Mouse (Mus musculus): Measurements from ENCODE around the gene Isg15. TPM values are rescaled to one million over a fixed set of nuclear protein-coding genes. Genes with fewer than 3 reads are reported as not detected.

Isg15 gene
- total RNA-seq, 2 experiments from 2014 or later, result 0.74 TPM; not detected in 1

DNA sequence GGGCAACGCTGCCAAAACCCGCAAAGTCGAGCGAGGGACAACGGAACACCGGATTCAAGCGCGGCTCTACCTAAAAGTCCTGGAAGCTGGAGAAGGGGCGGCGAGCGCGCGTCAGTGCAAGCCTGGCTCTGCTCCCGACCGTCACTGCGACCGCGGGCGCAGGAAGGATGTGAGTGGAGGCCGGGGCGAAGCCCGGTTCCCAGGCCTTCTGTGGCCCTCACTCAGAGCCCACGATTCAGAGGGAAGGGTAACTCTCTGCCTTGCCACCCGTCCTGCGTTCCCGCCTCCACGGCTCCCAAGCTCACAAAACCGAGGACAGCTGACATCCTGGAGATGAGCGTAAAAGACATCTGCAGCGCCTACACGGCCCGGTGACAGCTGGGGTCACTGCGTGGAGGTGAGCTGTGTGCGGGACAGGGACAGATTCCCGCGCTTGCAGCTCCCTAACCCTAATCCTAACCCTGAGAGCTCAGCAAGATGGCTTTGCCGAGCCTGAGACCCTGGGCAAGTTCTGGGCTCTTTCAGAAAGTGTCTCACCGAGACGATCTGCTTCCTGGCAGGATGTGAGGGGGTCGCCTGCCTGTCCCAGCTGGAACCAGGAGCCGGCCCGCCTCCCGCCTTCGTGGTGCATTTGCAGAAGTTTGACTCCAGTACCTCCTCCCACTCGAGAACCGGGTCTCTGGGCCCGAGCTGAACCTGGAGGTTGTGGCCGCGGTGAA, 3.0 kb upstream of the Isg15 start:
- DNase-seq (ENCODE audit: low spot score in 2 of 2), result no peak

DNA sequence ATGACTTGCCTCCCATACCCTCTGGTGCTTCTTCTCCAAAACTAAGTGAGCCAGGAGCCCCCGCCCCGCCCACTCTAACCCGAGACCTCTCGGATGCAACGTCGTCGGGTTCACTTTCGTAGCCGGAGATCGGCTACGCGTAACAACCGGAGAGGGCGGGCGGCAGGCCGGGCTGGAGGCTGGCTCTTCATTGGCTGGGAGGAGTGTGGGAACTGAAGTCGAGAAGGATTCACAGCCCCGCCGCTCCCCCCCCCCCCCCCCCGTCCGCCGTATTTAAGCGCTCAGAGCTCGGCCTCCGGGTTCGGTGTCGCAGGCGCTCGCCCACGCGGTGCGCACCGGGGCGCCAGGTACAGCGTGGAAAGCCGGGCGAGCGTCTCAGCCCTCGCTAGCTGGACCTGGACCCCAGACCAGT, 2.4 kb upstream of the Isg15 start, which contains the start of gene AW011738:
Gene AW011738, plus strand, starts transcription at position 304 of the 412 bp plus-strand sequence.
- peak in 1 of 2 experiments; percentile 59 for DNase-seq (ENCODE audit: low spot score in 2 of 2)

DNA sequence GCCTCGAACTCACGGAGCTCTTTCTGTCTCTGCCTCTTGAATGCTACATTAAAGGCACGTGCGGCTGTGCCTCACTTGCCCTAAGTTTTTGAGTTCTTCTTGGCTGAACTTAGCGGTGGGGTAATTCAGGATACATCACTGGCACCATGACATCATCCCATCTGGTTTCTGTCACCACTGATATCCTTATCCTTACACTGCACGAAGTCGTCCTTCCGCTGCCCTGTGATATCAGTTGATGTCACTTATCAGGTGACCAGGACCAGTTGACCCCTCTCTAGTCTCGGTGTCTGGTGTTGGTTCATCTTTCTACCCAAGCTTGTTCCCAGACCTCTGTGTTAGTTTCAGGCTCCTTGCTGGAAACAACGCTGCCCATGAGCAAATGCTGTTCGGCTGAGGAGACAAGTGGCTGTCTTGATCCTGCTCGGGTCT, 1.9 kb upstream of the Isg15 start:
- DNase-seq (ENCODE audit: low spot score in 2 of 2), result no peak

DNA sequence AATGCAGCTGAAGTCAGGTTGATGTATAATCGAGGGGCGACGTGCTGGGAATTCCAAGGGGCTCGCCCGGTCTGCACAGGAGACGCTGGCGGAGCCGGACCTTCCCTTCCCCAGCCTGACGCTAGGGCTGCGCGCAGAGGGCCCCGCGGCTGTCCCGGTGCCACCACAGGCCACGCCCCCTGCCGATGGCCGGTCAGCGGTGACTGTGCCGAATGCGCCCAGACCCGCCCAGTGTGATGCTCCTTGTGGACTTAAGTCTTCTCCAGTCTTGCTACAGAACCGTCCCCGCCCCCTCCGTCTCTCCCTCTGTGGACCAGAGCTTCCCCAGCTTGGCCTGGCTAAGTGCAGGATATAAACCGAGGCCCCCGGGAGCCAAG, 2.8 kb downstream of the Isg15 start:
- DNase-seq (ENCODE audit: low spot score in 2 of 2), result peak; percentile 43 to 72

DNA sequence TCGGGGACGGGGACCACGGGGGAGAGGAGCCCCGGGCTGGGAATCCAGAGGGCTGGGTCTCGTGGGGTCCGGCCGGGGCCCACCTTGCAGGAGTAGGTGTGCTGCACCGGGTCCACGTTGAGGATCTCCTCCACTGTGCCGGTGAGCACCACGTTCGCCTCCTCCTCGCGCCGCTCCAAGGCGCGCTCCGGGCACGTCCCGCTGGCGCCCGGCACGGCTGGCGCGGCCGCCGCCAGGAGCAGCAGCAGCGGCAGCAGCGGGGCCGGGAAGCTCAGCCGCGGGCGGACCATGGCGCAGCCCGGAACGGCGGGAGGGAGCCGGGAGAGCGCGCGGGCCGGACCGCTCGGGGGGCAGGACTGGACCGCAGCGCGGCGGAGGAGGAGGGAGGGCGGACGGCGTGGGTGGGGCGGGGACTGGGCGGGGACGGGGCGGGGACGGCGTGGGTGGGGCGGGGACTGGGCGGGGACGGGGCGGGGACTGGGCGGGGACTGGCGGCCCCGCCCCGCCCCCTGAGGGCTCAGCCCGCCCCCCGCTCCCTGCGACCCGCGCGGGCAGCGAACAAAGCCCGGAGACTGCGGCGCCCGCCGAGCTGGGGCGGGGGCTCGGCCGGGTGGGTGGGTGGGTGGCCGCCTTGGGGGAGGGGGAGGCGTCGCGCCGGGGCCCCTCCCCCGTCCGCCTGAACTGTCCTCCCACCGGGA, 3.3 kb downstream of the Isg15 start, which contains the start of gene Agrn:
Gene Agrn, minus strand, starts transcription at position 358 of the 698 bp plus-strand sequence.
- peak in 1 of 2 experiments; percentile 56 for DNase-seq (ENCODE audit: low spot score in 2 of 2)

DNA sequence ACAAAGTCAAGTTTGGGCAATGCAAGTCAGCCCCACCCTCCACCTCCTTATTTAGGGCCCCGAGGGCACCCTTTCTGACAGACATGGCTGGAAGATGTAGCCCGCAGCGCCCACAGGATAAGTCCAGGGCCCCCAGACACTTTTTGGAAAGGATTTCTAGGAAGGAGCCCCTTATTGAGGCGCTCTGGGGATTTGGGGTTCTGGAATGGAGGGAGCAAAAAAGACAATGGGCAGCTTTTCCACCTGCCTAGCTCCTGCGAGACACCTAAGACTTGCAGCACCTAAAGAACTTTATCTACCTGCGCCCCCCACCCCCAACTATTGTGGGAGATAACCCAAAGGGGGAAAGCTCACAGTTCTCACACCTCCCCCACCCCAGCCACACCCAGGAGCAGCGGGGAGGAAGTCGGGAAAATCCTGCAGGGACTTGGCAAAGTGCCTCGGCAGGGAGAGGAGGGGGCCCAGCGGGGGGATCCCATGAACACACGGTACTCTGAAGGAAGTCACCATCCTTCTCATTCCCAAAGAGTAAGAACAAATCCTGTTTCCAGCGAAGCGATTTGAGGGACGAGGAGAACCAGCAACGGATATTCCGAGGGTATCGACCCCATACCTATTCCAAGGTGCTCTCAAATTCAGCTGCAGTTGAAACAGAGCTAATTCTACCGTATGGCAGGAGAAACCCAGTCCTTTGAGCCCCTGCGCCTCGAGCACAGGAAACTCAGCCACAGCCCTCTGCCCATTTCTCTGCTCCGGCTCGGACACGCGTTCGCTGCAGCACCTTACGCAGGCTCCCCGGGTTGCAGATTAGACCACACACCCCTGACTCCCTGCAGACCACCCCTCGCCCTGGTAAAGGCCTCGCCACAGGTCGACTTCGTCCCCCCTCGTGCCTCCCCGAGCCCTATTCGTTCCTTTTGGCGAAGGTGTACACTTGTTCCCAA, 4.4 kb downstream of the Isg15 start:
- no peak for DNase-seq (ENCODE audit: low spot score in 2 of 2)

DNA sequence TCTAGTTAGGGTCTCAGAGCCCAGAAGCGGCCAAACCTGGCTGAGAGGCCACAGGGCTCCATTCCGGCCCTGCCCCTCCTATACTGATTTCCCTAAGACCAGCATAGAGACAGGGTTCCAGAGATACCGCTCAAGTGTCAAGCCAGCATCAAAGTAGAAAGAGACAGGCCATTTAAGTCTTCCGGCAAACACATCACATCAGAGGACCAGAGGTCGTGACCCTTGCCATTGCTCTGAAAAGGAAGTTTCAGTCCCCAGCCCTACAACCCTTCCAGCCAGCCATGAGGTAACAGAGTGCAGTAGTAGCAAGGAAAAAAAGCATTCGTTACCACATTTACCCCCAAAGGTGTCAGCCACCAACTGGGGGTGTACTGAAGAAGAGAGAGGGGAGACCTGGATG, 6.3 kb downstream of the Isg15 start:
- no peak for DNase-seq (ENCODE audit: low spot score in 2 of 2)

DNA sequence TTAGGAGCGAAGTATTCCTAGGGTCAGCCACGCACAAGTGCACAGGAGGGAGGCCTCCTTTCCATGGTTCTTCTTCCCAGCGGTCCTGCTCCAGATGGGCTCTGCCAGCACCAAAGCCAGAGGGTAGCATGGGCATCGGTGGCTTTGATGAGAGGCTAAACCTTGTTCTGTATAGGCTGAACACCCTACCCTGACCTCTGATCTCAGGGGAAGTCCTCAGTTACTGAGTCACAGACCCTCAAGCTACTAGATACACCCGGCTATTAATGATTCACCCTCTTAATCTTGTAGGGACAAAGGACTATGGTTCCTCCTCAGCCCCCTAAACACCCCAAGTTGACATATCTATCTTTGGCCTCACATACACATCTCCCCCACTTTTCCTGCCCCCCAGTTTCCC, 6.7 kb downstream of the Isg15 start:
- no peak for DNase-seq (ENCODE audit: low spot score in 2 of 2)

DNA sequence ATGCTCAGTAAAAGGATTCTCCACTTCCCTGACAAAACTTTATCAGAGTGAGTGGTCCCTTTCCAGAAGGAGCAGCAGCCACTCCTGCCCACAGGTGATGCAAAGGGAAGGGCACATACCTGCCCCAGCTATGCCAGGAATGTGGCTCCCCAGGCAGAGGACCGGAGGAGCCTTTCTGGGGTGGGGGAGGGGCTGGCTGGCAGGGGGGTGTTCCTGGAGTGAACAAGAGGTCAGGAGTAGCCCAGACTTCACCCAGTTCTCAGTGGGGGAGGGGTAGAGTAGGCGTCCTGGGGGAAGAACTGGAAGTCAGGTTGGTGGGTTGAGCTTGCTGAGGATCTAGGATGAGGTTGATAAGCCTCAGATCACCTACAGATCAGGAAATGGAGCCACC, 7.4 kb downstream of the Isg15 start:
- DNase-seq (ENCODE audit: low spot score in 2 of 2), result no peak

DNA sequence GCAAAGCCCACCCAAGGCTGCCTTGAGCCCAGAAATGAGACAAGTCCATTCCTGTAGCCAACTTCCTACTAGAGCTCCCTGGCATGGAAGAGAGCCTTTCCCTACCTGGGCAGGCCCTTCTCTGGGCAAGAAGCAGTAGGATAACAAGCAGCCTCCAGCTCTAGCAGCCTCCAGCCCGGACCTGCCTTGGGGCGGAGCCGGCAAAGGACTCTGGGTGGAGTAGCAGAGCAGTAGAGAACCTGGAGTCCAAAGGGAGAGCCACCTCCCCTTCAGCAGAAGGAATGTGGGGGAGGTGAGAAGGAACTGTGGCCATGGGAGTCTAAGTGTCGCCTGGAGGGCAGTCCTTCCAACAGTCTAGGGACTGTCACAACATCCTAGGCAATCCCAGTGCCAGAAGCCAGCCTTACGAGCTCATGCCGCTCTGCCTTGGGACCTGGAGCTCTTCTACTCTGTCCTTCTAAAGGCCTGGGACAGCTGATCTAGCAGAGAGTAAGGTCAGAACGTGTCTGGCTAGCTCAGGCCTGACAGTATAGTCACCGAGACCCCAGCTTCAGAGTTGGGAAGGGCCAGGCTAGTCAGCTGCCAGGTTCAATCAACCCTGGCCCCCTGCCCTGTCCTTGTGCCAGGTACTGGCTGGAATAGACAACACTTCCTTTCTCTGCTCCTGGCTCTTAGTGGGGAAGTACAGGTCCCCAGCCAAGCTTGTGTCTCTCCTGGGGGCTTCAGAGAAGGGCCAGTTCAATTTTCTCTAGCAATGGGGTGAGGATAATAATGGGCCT, 8.0 kb downstream of the Isg15 start:
- DNase-seq (ENCODE audit: low spot score in 2 of 2), result no peak

DNA sequence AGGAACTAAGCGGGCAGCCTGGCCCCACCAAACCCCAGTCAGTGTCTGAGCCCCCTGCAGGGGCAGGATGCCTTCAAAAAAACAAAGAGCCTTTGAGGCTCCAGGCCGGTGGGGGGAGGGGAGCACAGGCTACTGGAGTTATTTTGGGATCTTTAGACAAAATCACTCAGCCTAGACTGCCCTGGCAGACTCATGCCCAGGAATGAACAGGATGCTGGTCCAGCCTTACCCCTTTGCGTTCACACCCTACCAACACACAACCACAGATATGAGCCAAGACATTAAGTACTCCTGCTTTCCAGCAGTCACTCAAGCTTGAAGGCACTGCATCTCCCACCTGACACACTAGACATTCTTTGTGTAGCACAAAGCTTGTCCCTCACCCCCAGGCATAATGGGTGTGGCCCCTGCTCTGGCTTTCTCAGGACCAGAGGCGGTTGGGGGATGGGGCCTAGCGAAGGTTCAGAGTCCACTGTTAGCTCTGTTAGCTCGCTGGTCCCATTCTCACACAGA, 11.8 kb downstream of the Isg15 start:
- peak in 1 of 2 experiments; percentile 43 for DNase-seq (ENCODE audit: low spot score in 2 of 2)

DNA sequence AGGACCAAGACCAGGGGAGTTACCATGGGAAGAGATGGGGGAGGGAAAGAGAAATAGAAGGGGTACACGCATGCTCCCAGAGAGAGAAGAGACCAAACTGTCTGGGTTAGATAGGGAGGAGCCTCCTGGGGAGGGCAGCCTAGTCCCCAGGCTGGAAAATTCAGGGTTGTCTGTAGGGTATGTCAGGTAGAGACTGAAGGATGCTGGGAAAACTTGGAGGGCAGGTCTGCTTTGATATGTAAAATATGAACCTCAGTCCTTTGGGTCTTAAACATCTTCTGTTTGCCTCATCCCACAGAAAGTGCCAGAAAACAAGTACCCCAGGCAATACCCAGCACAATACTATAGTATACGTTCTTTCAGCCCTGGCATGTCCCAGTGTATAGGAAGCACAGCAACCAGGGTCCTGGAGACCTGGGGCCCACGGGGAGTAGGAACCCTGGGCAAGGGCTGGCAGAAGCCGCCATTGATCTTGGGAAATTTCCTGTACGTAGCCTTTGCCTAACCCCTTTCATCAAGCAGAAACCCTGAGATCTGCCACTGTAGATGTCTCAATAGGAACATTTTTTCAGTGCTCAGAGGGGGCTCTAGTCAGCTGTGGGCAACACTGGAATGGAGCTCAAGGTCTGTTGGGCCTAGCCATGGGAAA, 12.3 kb downstream of the Isg15 start:
- no peak for DNase-seq (ENCODE audit: low spot score in 2 of 2)

DNA sequence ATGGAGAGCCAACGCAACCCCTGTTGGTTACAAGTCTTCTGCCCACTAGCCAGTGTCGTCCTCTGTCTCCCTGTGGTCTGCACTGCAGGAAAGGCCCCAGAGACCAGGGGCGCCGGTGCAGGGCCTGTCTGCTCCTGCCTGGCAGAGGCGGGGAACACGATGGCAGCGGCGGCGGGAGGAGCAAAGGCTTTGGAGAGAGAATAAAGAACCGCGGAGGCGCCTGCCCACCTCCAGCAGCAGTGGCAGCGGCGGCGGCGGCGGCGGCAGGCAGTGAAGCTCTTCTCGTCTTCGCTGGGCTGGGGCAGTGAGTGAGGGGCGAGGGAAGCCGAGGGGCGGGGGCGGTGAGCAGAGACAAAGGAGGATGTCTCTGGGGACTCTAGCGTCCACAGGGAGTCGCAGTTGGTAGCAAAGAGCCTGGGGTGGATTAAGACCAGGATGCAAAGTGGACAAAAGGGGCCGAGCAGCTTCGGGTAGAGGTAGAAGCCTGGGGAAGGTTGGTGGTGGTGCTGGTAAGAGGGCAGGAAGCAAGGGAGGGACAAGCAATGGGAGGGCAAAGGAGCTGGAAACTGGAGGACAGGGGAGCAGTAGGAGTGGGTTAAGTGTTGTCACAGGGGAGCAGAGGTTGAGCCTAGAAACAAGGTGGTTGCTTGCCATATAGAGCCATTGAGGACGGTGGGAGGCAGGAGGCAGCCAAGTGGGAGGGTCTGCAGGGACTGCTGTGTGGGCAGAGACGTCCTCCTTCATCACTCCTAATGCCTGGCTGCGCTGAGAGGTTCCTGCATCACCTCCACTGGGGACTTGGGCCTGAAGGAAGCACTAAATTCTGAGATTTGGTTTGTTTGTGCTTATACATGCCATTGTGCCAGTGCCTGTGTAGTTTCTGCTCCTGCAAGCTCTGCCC, 14.4 kb downstream of the Isg15 start:
- peak; percentile 39 to 55 for DNase-seq (ENCODE audit: low spot score in 2 of 2)

DNA sequence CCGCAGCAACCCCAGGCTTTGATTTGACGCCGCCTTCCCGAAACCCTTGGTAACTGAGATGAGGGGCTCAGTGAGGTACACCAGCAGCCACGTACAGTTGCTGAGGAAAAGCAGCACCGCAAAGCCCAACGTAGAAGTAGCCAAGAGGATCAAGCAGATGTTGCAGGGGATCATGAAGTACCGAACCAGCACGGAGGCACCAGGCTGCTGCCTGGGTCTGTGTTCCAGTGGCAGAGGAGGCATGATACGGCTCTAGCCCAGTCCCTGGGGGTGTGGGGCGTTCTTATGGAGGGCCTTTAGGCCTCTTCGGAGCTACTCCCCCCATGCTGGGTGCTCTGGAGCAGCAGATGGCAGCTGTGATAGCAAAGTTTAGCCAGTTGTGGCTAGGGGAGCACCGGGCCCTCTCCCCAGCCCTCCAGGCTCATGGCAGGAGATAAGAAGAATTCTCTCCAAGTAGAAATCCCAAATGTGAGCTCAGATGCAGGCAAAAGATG, 15.1 kb downstream of the Isg15 start:
- peak in 1 of 2 experiments; percentile 32 for DNase-seq (ENCODE audit: low spot score in 2 of 2)

DNA sequence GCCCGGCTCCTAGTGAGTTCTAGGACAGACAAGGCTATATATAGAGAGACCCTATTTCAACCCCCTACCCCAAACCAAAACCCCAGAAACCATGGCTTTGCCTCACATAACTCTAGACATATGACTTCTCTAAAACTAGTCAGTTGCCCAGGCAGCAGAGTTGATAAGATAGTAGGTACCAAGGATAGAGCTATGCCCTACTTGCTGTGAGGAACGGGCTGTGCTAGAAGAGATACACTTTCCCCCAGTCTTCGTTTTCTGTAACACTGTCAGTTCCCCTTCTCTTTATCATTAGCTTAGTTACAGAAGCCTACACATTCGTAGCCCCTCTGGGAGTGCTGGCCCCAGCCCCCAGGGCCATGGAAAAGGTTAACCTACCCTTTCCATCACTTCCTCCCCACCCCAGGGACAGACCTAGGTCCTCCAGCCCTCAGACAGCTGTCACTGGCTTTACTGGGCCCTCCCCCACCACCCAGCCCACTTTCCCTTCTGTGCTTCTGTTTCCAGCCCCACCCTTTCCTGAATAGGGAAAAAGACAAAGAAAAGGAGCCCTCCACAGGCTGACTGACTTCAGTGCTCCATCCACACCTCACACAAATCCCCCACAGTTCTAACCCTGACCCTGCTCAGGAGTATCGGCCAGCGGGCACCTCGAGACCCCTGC, 16.2 kb downstream of the Isg15 start:
- DNase-seq (ENCODE audit: low spot score in 2 of 2), result no peak

DNA sequence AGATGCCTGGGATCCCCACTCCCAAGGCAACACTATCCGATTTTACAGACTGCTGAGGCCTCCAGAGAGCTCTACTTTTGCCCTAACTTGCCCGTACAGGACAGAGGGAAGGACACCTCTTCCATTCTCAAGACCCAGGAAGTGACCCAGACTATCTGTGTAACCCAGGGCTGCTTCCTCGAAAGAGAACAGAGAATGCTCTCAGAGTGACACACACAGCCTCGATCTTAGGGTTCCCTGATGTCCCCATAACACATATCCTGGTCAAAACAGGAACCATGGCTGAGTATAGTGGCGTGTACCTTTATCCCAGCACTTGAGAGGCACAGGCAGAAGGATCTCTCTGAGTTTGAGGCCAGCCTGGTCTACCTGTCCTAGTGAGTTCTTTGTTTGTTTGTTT, 16.9 kb downstream of the Isg15 start:
- no peak for DNase-seq (ENCODE audit: low spot score in 2 of 2)

DNA sequence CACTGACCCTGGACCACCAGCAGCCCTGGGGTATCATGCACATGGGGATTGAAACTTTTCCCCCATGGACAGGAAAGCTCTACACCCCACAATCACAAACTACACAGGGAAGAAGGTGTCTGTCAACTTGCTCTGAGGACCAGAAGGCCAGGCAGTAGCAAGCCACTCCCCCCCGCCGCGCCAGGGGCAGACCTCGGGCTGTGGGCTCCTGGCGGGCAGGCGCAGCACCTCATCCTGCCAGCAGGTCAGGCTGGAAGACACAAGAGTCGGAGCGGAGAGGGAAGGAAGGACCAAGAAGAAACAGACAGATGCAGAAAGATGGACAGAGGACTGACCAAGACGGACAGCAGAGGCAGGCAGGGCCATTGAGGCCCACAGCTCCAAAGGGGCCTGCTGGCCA, 23.0 kb downstream of the Isg15 start:
- DNase-seq (ENCODE audit: low spot score in 2 of 2), result no peak

DNA sequence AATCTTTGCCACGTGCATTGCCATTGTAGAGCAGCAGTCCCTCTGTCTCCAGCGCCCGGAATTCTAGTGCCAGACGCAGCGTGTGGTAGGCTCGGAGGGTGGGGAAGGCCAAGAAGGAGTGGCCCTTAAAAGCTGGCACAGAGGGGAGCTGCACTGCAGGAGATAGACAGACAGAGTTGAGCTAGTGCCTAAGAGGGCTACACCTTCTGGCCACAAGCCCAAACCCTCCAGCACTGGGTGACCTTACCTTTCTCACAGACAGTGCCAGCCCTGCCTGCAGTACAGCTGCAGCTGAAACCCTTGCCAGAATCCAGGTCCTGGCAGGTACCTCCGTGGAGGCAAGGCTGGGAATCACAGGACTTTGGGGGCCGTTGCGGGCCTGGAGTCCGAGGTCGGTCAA, 28.8 kb downstream of the Isg15 start:
- no peak for DNase-seq (ENCODE audit: low spot score in 2 of 2)
